Mouse (Mus musculus) layer of hippocampus, postnatal 36 days (tissue): ENCODE data around the gene Pank1. TPM values are rescaled to one million over a fixed set of nuclear protein-coding genes. Genes with fewer than 3 reads are reported as not detected.

Experiments used
- DNase-seq, 2 experiments: peaks; one replicate each; pipeline ENCODE4 v3.0.0; 2022
- microRNA-seq, 2 experiments: library from miRNA; unstranded; fragments of <30 nt; microRNA quantifications; one replicate each; pipeline ENCODE4 v1.2.0; 2021
- total RNA-seq, 2 experiments: library from RNA; stranded (reverse); gene quantifications; 2 replicates each; pipeline ENCODE4 v1.2.3; 2021

Gene Pank1
- total RNA-seq, 2 experiments from 2014 or later: 19.6 to 20.6 TPM

DNA sequence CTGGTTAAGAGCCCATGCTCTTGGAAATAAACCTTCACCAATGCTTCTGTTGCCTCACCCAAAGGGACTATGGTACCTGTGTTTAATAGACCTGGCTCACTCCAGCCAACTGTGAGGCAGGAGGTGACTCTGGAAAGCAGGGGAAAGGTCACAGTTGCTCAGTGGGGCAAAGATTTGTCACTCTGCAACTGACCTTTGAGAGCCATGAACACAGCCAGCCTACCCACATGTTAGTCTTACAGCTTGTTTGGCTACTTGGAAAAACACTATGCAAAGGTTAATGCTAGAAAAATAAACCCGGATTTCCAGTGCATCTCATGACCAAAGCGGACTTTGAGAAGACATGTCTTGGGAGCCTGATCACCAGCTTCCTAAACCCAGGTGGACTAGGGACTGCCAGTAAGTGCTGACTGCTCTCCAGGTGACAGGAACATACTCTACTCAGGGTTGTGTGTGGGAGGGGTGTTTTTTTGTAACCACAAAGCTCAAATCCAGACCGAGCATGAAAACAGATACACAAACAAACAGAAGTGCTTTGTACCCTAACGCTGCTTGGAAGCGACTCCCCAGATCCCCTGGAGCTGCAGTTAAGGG, 59.6 kb downstream of the Pank1 start:
- DNase-seq: no peak

DNA sequence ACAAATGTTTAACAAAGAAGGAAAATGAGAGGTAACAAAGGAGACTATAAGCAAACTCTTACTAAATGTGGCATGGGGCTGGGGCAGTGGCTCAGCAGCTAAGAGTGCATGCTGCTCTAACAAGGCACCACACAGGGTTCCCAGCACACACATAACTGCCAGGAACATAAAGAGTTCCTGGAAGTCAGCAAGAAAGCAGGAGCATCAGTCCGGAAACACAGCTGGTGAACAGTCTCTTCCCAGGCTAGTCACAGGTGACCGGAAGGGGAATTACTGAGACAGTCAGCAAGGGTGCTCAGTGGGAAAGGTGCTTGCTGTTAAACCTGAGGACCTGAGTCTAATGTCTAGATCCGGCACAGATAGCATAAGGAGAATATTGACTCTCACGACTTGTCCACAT, 63.9 kb downstream of the Pank1 start:
- DNase-seq: no peak

- no peak for DNase-seq
Observed at GRCm38 (mm10) chr19:34814696-34815095, 64.6 kb downstream of the Pank1 start.

DNA sequence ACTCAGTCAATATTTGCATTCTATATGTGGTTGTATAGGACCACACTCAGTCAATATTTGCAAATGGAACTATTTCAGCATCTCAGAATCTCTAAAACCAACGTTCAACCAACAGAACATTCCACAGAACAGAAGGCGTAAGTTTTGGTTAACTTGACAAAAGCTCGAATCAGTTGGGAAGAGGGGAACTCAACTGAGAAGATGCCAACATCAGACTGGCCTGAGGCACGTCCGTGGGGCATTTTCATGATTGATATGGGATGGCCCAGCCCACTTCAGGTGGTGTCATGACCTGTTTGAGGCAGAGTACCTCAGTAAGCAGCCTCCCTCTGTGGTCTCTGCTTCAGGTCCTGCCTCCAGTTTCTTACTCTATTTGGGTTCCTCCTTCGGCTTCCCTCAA, 65.3 kb downstream of the Pank1 start:
- DNase-seq: no peak

DNA sequence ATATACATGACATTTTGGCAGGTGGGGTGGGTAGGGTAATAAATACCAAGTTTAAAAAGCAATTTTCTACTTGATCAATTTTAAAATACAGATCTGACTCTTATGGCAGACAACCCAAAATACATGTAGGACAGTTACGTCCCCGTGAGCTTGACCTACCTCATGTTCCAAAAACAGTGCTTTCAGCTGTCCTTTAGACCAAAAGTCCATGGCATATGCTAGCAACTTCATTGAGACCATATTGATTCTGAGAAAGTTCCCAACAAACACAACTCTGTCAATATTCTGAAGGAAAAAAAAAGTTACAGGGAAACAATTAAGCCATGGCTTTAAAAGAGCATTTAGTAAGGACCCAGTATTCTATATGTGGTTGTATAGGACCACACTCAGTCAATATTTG, 65.7 kb downstream of the Pank1 start:
- DNase-seq: no peak

GRCm38 (mm10) chr19:34812711-34813110, 66.5 kb downstream of the Pank1 start:
- DNase-seq: no peak

DNA sequence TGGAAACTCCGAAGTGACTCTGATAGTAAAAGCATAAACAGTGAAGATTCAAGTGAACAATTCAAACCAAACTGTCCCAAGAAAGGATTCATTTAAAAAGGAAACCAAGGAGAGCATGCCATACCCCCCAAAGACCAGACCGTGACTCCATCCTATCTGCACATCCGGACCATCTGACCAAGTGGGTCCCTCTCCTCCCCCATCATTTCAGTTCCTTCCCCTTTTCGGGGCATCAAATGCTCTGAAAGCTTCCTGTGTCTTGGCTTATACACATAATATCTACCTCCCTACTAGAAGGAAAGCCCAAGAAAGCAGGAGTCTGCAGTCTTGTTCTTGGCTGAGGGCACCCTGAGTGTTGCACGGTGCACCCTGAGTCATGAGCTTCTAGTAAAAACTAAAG, 72.1 kb downstream of the Pank1 start:
- no peak for DNase-seq

- DNase-seq: no peak
Observed at GRCm38 (mm10) chr19:34805071-34805470, 74.2 kb downstream of the Pank1 start.

DNA sequence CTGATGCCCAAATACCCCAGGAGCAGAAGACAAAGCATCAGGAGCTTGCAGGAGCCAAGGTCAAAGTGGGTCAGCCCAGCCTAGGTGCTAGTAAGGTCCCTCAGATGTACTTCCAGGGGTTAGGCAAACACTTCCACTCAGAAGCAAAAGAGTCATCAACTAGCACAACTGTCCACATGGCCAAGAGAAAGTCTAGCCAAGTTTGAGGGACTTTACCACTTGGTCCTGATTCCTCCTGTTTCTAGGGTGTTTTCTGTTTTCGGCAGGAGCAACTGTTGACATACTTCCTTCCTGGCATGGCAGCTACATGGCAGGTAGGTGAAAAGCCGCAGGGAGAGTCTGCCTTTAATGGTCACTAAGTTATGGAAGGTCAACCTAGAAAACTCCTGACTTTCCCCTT, 74.7 kb downstream of the Pank1 start:
- no peak for DNase-seq

DNA sequence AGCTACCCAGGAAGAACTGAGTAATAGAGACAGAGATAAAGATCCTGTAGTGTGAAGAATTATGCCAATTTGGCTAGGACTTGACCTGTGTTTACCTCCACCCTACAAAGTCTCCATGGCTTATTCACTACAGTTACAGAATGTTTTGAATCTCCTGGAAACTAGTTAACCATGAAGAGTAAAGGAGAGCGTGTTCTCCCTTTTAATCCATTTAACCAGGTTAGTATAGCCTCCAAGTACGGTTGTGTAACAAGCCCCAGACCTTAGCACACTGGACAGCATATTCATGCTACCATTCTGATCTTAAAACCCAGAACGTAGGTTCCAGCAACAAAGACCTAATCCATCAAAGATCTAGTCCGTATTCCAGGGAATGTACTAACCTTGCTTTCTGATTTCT, 75.9 kb downstream of the Pank1 start:
- DNase-seq: no peak

DNA sequence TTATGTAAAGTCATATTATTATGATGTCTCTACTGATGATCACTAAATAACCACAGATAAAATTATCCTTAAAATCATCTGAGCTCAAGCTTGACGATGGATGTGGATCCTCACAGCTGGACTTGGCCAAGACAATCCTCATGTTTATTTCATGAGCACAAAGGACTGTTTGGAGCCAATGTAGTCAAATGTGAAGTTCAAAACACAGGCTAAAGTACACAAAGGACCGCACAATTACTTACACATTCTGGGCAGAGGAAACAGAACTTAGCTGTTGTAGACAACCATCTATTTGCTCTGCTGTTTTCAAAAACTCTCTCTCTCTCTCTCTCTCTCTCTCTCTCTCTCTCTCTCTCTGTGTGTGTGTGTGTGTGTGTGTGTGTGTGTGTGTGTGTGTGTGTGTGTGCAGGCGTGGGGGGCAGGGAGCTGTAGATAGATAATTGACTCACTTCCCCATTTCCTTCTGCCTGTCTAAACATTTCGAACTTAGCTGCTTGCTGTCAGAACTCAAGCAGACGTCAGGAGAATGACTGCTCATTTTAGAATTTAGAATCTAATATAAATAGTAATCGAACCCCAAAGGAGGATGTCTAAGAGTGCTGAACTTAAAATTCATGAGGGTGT, 79.5 kb downstream of the Pank1 start:
- no peak for DNase-seq

- DNase-seq: no peak
Observed at GRCm38 (mm10) chr19:34796396-34796795, 82.9 kb downstream of the Pank1 start.

DNA sequence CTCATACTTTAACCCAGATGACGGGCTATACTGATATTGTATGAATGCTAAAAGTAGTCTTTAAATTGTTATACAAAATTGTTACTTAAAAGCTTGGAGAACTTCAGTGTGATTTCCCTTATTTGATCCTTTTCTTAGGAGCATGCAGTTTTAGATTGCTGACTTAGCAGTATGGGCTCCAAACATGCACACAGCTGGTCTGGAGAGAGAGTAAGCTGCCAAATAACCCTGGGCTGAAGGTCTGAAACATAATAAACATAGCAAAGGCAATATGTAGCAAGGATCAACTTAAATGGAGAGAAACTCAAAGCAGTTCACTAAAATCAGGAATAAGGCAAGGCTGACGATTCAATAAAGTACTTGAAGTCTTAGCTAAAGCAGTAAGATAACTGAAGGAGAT, 96.8 kb downstream of the Pank1 start:
- no peak for DNase-seq

DNA sequence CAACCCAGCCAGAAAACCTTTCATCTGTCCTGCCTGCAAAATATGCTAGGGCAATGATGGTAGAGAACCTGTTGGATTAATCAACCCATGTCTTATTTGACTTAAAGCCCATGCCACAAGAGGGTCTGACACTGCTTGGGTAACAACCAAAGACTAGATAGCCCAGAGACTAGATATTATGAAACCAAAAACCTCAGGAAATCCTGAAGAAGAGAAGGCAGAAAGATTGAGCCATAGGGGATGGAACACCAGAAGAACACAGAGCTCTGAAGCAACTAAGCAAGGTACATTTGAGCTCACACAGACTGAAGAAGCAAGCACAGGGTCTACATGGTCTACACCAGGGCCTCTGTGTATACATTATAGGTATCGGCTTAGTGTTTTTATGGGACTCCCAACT, 100.3 kb downstream of the Pank1 start:
- no peak for DNase-seq

- no peak for DNase-seq
Observed at GRCm38 (mm10) chr19:34778098-34778497, 101.2 kb downstream of the Pank1 start.

GRCm38 (mm10) chr19:34772775-34773174, 106.5 kb downstream of the Pank1 start:
- peak; percentile 11 to 21 for DNase-seq

- no peak for DNase-seq
Observed at GRCm38 (mm10) chr19:34770764-34771163, 108.5 kb downstream of the Pank1 start.

- no peak for DNase-seq
Observed at GRCm38 (mm10) chr19:34758754-34759153, 120.5 kb downstream of the Pank1 start.

Small RNA genes within 50 kb of the gene (microRNA-seq; reads per million reads assigned to microRNA genes)
- 1,238 to 1,976 reads per million in 2 experiments for gene Mir107

Other genes with a start within 250 kb of the Pank1 start
- gene Ifit1bl2, start 238.7 kb downstream of the Pank1 start, total RNA-seq: under 1 TPM; 0.40 to 0.46 TPM
- gene Ifit1, start 238.6 kb downstream of the Pank1 start, total RNA-seq: under 1 TPM; 0.38 to 0.80 TPM
- gene Slc16a12, start 132.2 kb downstream of the Pank1 start, total RNA-seq: 1 to 10 TPM in 1 of 2 experiments, under 1 TPM in 1; 0.97 to 1.4 TPM
- 1 to 10 TPM; 1.2 to 1.5 TPM for gene Kif20b, start 42.9 kb upstream of the Pank1 start, total RNA-seq